Mouse (Mus musculus) liver, adult 2 months (tissue): Measurements from ENCODE around the gene Gm47985.

Experiments
- CTCF ChIP-seq: fragments of 200-500 bp; IDR thresholded peaks from 2 replicates; pipeline ENCODE4 v1.5.1; 2011; ENCODE audit warnings: low read depth, low read length, control low read depth
- POLR2A ChIP-seq: fragments of 200-500 bp; IDR thresholded peaks from 2 replicates; pipeline ENCODE4 v1.6.1; 2011; ENCODE audit warnings: low read length, control low read depth; ENCODE audit not compliant: insufficient read depth; ENCODE audit errors: extremely low read depth

DNA sequence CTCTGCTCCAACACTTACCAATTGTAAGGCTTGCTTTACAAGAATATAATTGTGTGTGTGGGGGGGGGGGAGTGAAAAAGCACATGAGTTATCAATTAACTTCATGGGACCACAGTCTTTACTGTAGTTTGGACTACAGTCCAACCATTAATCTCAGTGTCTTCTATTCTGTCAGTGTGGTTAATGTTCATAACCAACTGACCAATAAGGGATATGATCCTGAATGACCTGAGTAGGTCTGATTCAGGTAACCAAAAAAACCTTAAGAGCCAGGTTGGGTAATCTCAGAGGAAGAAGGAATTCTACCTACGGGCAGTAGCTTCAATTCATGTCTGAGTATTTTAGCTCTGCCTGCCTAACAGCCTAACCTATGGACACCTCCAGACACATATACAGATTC is 42.2 kb downstream of the Gm47985 start:
- TF ChIP-seq CTCF (no peak), POLR2A (no peak)
